ENCODE assay signal across 8 mouse cellular contexts in genomic region chr1:182506229-182506986, GRCm38 (mm10). TPM values are rescaled to one million over a fixed set of nuclear protein-coding genes. Genes with fewer than 3 reads are reported as not detected.
A peak's percentile ranks its signal among the peaks of the same experiment; 100 is the strongest.
DNase-seq lines count a peak whose midpoint lies in the region; ATAC-seq lines count a peak whose summit lies in the region.

No protein-coding gene starts in this region.

- WGBS in midbrain, embryonic 11.5 days: 75% methylated on average over 7 of the region's 7 CpGs
- WGBS in midbrain, embryonic 14.5 days: 75% methylated on average over 7 of the region's 7 CpGs
- 23% methylated on average over 7 of the region's 7 CpGs for WGBS in heart, embryonic 14.5 days
- 44% methylated on average over 7 of the region's 7 CpGs for WGBS in limb, embryonic 15.5 days
- 71% methylated on average over 7 of the region's 7 CpGs for WGBS in neural tube, embryonic 14.5 days

- ATAC-seq in midbrain, embryonic 11.5 days (ENCODE audit: low FRiP score): no peak
- no peak for ATAC-seq in midbrain, embryonic 14.5 days (ENCODE audit: low FRiP score, low TSS enrichment)
- ATAC-seq in heart, embryonic 14.5 days (ENCODE audit: insufficient number of reproducible peaks, insufficient read depth, low FRiP score, low read depth): peak; percentile 41
- ATAC-seq in limb, embryonic 15.5 days (ENCODE audit: insufficient number of reproducible peaks, low FRiP score, low TSS enrichment, low read depth): 0 out of 2 replicates have a peak, but pooled peaks have one; percentile 41
- peak; percentile 38; the same call in 1 of the 2 replicates for ATAC-seq in neural tube, embryonic 14.5 days (ENCODE audit: low read depth)
- ATAC-seq in erythroid progenitor cell, adult 5-6 weeks (replicated peaks; ENCODE audit: low FRiP score, poor library complexity, severe bottlenecking): no peak

- H3K4me1 ChIP-seq in midbrain, embryonic 11.5 days (ENCODE audit: control insufficient read depth, insufficient read depth, low read length): peaks cover 5% of the 10 kb centered on the region; the same call in 1 of the 2 replicates
- H3K4me1 ChIP-seq in midbrain, embryonic 14.5 days (ENCODE audit: control insufficient read depth, insufficient read depth, low read length): no peaks in the 10 kb centered on the region
- H3K4me1 ChIP-seq in heart, embryonic 14.5 days (ENCODE audit: control insufficient read depth in 2 of 2, insufficient read depth in 2 of 2, low read length in 2 of 2): peaks cover 35 to 58% of the 10 kb centered on the region in 2 experiments
- H3K4me1 ChIP-seq in limb, embryonic 15.5 days: peaks cover 51% of the 10 kb centered on the region
- peaks cover 11% of the 10 kb centered on the region for H3K4me1 ChIP-seq in neural tube, embryonic 14.5 days (ENCODE audit: control insufficient read depth, insufficient read depth, low read length)

- peaks cover 4% of the 10 kb centered on the region; the same call in 1 of the 2 replicates for H3K36me3 ChIP-seq in midbrain, embryonic 11.5 days (ENCODE audit: control insufficient read depth, insufficient read depth, low read length)
- H3K36me3 ChIP-seq in midbrain, embryonic 14.5 days (ENCODE audit: control insufficient read depth, insufficient read depth, low read length): peaks cover 41% of the 10 kb centered on the region
- H3K36me3 ChIP-seq in heart, embryonic 14.5 days (ENCODE audit: control insufficient read depth, insufficient read depth, low read length): peaks cover 45% of the 10 kb centered on the region
- H3K36me3 ChIP-seq in limb, embryonic 15.5 days: peaks cover 39% of the 10 kb centered on the region
- peaks cover 15% of the 10 kb centered on the region for H3K36me3 ChIP-seq in neural tube, embryonic 14.5 days (ENCODE audit: control insufficient read depth, insufficient read depth, low read length)

- no peak overlapping the region for H3K4me2 ChIP-seq in midbrain, embryonic 11.5 days
- no peak overlapping the region for H3K4me2 ChIP-seq in midbrain, embryonic 14.5 days (ENCODE audit: low read length)
- peak overlapping the region; percentile 18; the same call in 1 of the 2 replicates for H3K4me2 ChIP-seq in heart, embryonic 14.5 days (ENCODE audit: low read length)
- H3K4me2 ChIP-seq in limb, embryonic 15.5 days: no peak overlapping the region
- no peak overlapping the region for H3K4me2 ChIP-seq in neural tube, embryonic 14.5 days (ENCODE audit: low read depth, low read length)

- no peak overlapping the region for H3K9ac ChIP-seq in midbrain, embryonic 11.5 days (ENCODE audit: low read length)
- no peak overlapping the region for H3K9ac ChIP-seq in midbrain, embryonic 14.5 days (replicated peaks; ENCODE audit: low read length)
- peak overlapping the region; percentile 48 for H3K9ac ChIP-seq in heart, embryonic 14.5 days (ENCODE audit: low read length)
- H3K9ac ChIP-seq in limb, embryonic 15.5 days: no peak overlapping the region
- no peak overlapping the region for H3K9ac ChIP-seq in neural tube, embryonic 14.5 days (replicated peaks; ENCODE audit: low read depth, low read length)

- H3K27ac ChIP-seq in midbrain, embryonic 11.5 days (ENCODE audit: low read depth, low read length): no peak overlapping the region; the same call in 1 of the 2 replicates
- no peak overlapping the region for H3K27ac ChIP-seq in midbrain, embryonic 14.5 days (replicated peaks; ENCODE audit: low read depth, low read length)
- H3K27ac ChIP-seq in heart, embryonic 14.5 days (replicated peaks in 1 of 2; ENCODE audit: control insufficient read depth in 1 of 2, insufficient read depth in 1 of 2, low read depth in 2 of 2, low read length in 2 of 2): peak overlapping the region; percentile 86 to 88
- peak overlapping the region; percentile 79 for H3K27ac ChIP-seq in limb, embryonic 15.5 days
- no peak overlapping the region for H3K27ac ChIP-seq in neural tube, embryonic 14.5 days (ENCODE audit: low read depth, low read length)

- H3K27me3 ChIP-seq in midbrain, embryonic 11.5 days (ENCODE audit: control insufficient read depth, insufficient read depth, low read length): no peaks in the 10 kb centered on the region
- no peaks in the 10 kb centered on the region for H3K27me3 ChIP-seq in midbrain, embryonic 14.5 days (ENCODE audit: control insufficient read depth, insufficient read depth, low read length)
- H3K27me3 ChIP-seq in heart, embryonic 14.5 days (ENCODE audit: control insufficient read depth, insufficient read depth, low read length): no peaks in the 10 kb centered on the region
- no peaks in the 10 kb centered on the region for H3K27me3 ChIP-seq in limb, embryonic 15.5 days
- no peaks in the 10 kb centered on the region for H3K27me3 ChIP-seq in neural tube, embryonic 14.5 days (ENCODE audit: control insufficient read depth, insufficient read depth, low read length)

- no peaks in the 10 kb centered on the region for H3K9me3 ChIP-seq in midbrain, embryonic 11.5 days (ENCODE audit: control insufficient read depth, low read length)
- H3K9me3 ChIP-seq in midbrain, embryonic 14.5 days (ENCODE audit: control insufficient read depth, low read length): no peaks in the 10 kb centered on the region
- H3K9me3 ChIP-seq in heart, embryonic 14.5 days (ENCODE audit: control insufficient read depth, low read length): no peaks in the 10 kb centered on the region
- no peaks in the 10 kb centered on the region for H3K9me3 ChIP-seq in limb, embryonic 15.5 days
- H3K9me3 ChIP-seq in neural tube, embryonic 14.5 days (ENCODE audit: control insufficient read depth, low read length): no peaks in the 10 kb centered on the region

- peak; percentile 60 for DNase-seq in midbrain, embryonic 11.5 days (ENCODE audit: low spot score, missing footprints)
- no peak for DNase-seq in midbrain, embryonic 14.5 days
- DNase-seq in adrenal gland, postnatal 25 days: peak; percentile 48
- no peak for DNase-seq in frontal cortex, postnatal 10 days (ENCODE audit: low spot score in 2 of 2)

- H3K4me3 ChIP-seq in midbrain, embryonic 11.5 days (ENCODE audit: low read depth, low read length): no peak overlapping the region
- H3K4me3 ChIP-seq in midbrain, embryonic 14.5 days (replicated peaks; ENCODE audit: low read depth, low read length): no peak overlapping the region
- H3K4me3 ChIP-seq in heart, embryonic 14.5 days (ENCODE audit: control insufficient read depth in 1 of 2, insufficient read depth in 1 of 2, low read depth in 1 of 2, low read length in 2 of 2): no peak overlapping the region
- H3K4me3 ChIP-seq in limb, embryonic 15.5 days: no peak overlapping the region
- no peak overlapping the region for H3K4me3 ChIP-seq in neural tube, embryonic 14.5 days (ENCODE audit: low read depth, low read length)

RNA-seq across cellular contexts. Expression of gene Capn2, which starts 11.0 kb away (rescaled TPM):
- 76.3 and 77.0 TPM in 2 replicates for polyA plus RNA-seq in midbrain, embryonic 11.5 days (2014; fragmentation: Nextera tagmentation; extraction: Ambion mirVana)
- polyA plus RNA-seq in midbrain, embryonic 14.5 days (2014; fragmentation: Nextera tagmentation; extraction: Ambion mirVana): 57.9 and 68.7 TPM in 2 replicates
- 52.1 and 56.2 TPM in 2 replicates for total RNA-seq in adrenal gland, postnatal 25 days (2021)
- polyA plus RNA-seq in heart, embryonic 14.5 days (2014; fragmentation: Nextera tagmentation; extraction: Ambion mirVana): 71.2 and 76.6 TPM in 2 replicates
- polyA plus RNA-seq in limb, embryonic 15.5 days (2015; fragmentation: Nextera tagmentation; extraction: Ambion mirVana): 150 and 151 TPM in 2 replicates
- polyA plus RNA-seq in neural tube, embryonic 14.5 days (2014; fragmentation: Nextera tagmentation; extraction: Ambion mirVana): 64.8 and 91.7 TPM in 2 replicates
- 15.5 and 17.2 TPM in 2 replicates for total RNA-seq in erythroid progenitor cell, adult 5-6 weeks (2015; ENCODE audit: low replicate concordance)
- 6.7 and 15.0 TPM in 2 replicates for total RNA-seq in erythroid progenitor cell, adult 5-6 weeks (2017; ENCODE audit: low replicate concordance)

RNA-seq across cellular contexts. Expression of gene Capn8, which starts 58.4 kb away (rescaled TPM):
- polyA plus RNA-seq in midbrain, embryonic 11.5 days (2014; fragmentation: Nextera tagmentation; extraction: Ambion mirVana): 0.12 TPM in 1 of 2 replicates, not detected in the other
- 0.28 TPM in 1 of 2 replicates, not detected in the other for polyA plus RNA-seq in midbrain, embryonic 14.5 days (2014; fragmentation: Nextera tagmentation; extraction: Ambion mirVana)
- 0.30 TPM in 1 of 2 replicates, not detected in the other for total RNA-seq in adrenal gland, postnatal 25 days (2021)
- not detected in 2 replicates for polyA plus RNA-seq in heart, embryonic 14.5 days (2014; fragmentation: Nextera tagmentation; extraction: Ambion mirVana)
- polyA plus RNA-seq in limb, embryonic 15.5 days (2015; fragmentation: Nextera tagmentation; extraction: Ambion mirVana): 0.07 TPM in 1 of 2 replicates, not detected in the other
- 0.14 TPM in 1 of 2 replicates, not detected in the other for polyA plus RNA-seq in neural tube, embryonic 14.5 days (2014; fragmentation: Nextera tagmentation; extraction: Ambion mirVana)
- total RNA-seq in erythroid progenitor cell, adult 5-6 weeks (2015; ENCODE audit: low replicate concordance): not detected in 2 replicates
- total RNA-seq in erythroid progenitor cell, adult 5-6 weeks (2017; ENCODE audit: low replicate concordance): not detected in 2 replicates

Comparison
In these comparisons a context has a peak if more than half of its experiments do, and no peak if none do; other contexts are left out.
1. DNase-seq: peak in midbrain, embryonic 11.5 days (single experiment) and adrenal gland, postnatal 25 days (single experiment); none in midbrain, embryonic 14.5 days (single experiment) and frontal cortex, postnatal 10 days (0 of 2).
2. ATAC-seq: peak in heart, embryonic 14.5 days (single experiment), limb, embryonic 15.5 days (single experiment) and neural tube, embryonic 14.5 days (single experiment); none in midbrain, embryonic 11.5 days (single experiment), midbrain, embryonic 14.5 days (single experiment) and erythroid progenitor cell, adult 5-6 weeks (single experiment).
3. H3K27ac ChIP-seq: peak in heart, embryonic 14.5 days (2 of 2) and limb, embryonic 15.5 days (single experiment); none in midbrain, embryonic 11.5 days (single experiment), midbrain, embryonic 14.5 days (single experiment) and neural tube, embryonic 14.5 days (single experiment).